Mouse (Mus musculus) intestine, embryonic 14.5 days (tissue): Measurements from ENCODE around the gene Gpr1. TPM values are rescaled to one million over a fixed set of nuclear protein-coding genes. Genes with fewer than 3 reads are reported as not detected.
"Not testable (repeated sequence)": the region's sequence is repeated elsewhere in the genome, so short reads cannot be mapped to it uniquely, and the experiment has no call there.

Experiments used
- ATAC-seq: fragments of 200-750 bp; cut with Nextera tagmentation; replicated peaks from 2 replicates; pipeline ENCODE4 v1.8.0; 2017; ENCODE audit warnings: low read depth, moderate number of reproducible peaks, moderate TSS enrichment, moderate library complexity; ENCODE audit not compliant: low FRiP score, low TSS enrichment
- DNase-seq: peaks from one replicate; pipeline ENCODE4 v3.0.0-alpha.2; 2018; ENCODE audit warnings: low spot score
- H3K27ac ChIP-seq: fragments of 300-500 bp; sonication (generic); 2 replicates; pipeline ENCODE4 v1.5.1; 2014; ENCODE audit warnings: low read depth, mild to moderate bottlenecking, control low read depth
- H3K27me3 ChIP-seq: fragments of 300-500 bp; sonication (generic); replicated peaks from 2 replicates; pipeline ENCODE4 v1.6.1; 2014; ENCODE audit warnings: low read length, control low read depth; ENCODE audit not compliant: control insufficient read depth, insufficient read depth
- H3K36me3 ChIP-seq: fragments of 300-500 bp; sonication (generic); 2 replicates; pipeline ENCODE4 v1.6.1; 2014; ENCODE audit warnings: low read length, control low read depth; ENCODE audit not compliant: control insufficient read depth, insufficient read depth
- H3K4me1 ChIP-seq: fragments of 300-500 bp; sonication (generic); replicated peaks from 2 replicates; pipeline ENCODE4 v1.6.1; 2014; ENCODE audit warnings: low read length, control low read depth, mixed read lengths; ENCODE audit not compliant: control insufficient read depth, insufficient read depth
- H3K4me2 ChIP-seq: fragments of 300-500 bp; sonication (generic); 2 replicates; pipeline ENCODE4 v1.6.1; 2014; ENCODE audit warnings: low read length
- H3K4me3 ChIP-seq: fragments of 300-500 bp; sonication (generic); 2 replicates; pipeline ENCODE4 v1.5.1; 2014; ENCODE audit warnings: low read depth, low read length, control low read depth, mixed read lengths
- H3K9ac ChIP-seq: fragments of 300-500 bp; sonication (generic); 2 replicates; pipeline ENCODE4 v1.6.1; 2014; ENCODE audit warnings: mild to moderate bottlenecking, low read length
- H3K9me3 ChIP-seq: fragments of 300-500 bp; sonication (generic); 2 replicates; pipeline ENCODE4 v1.6.1; 2016; ENCODE audit warnings: low read length, control low read depth; ENCODE audit not compliant: control insufficient read depth
- WGBS: fragments of 180-500 bp; shearing (Covaris S2); extraction: QIAGEN DNeasy Blood & Tissue Kit; methylation state at CpG from one replicate; pipeline ENCODE4 v1.1.7; 2014; 5-methylcytosine and 5-hydroxymethylcytosine counted together
- microRNA-seq: library from miRNA; unstranded; fragments of <30 nt; microRNA quantifications from one replicate; pipeline ENCODE4, GENCODE M21; 2016
- polyA plus RNA-seq: library from polyadenylated mRNA; unstranded; fragments of >200 nt; fragmentation: Nextera tagmentation; extraction: Ambion mirVana; gene quantifications from 2 replicates; pipeline ENCODE4 v1.2.1, GENCODE M21; 2014

Gpr1 gene
- polyA plus RNA-seq, 1 experiment from 2014 or later, result not detected

DNA sequence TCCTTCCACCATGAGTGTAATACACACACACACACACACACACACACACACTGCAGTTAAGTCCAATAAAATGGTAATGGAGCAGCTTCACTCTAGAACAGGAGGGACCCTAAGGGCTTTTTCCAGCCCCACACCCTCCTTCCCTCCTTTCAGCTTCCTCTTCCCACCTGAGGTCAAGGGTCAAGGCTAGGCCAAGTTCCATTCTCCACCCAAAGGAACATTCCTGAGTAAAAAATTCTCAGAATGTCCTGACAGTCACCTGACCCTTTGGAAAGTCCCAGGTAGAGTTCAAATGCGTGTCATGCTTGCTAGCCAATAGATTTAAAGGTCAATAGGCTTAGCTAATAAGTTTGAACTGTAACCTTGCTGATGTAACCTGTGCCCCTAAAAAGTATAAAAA lies 75.8 kb downstream of the Gpr1 start:
- H3K27ac ChIP-seq, ATAC-seq, H3K4me2 ChIP-seq, H3K9me3 ChIP-seq, H3K4me3 ChIP-seq, H3K27me3 ChIP-seq, H3K4me1 ChIP-seq, H3K9ac ChIP-seq, DNase-seq: not testable (repeated sequence)
- H3K36me3 ChIP-seq, result peaks cover 27% of the 10 kb centered on the region
- 90% methylated on average over 1 of the region's 1 CpGs for WGBS

DNA sequence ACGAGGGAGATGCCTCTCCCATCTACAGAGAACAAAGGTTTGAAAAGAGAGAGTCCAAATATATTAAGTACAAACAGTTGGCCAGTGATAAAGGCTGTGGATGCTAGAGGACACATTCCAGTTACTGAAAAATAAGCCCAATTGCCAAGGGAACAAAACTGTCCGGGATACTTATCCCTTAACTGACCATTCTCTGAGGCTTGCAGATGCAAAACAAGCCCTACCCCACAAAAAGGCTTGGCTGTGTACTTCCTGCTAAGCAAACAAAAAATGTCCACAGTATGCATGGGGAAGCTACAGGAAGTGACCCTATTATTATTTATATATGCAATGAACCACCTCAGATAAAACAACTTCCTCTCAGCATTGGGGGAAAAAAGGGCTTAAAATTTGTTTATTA lies 76.4 kb downstream of the Gpr1 start:
- ATAC-seq (no peak), DNase-seq (no peak)
- Histone ChIP-seq H3K9ac (no peak overlapping the region), H3K4me1 (no peaks in the 10 kb centered on the region), H3K4me2 (no peak overlapping the region), H3K36me3 (peaks cover 21% of the 10 kb centered on the region), H3K9me3 (no peaks in the 10 kb centered on the region), H3K27ac (no peak overlapping the region), H3K4me3 (no peak overlapping the region), H3K27me3 (no peaks in the 10 kb centered on the region)
- 88% methylated on average over 2 of the region's 2 CpGs for WGBS

DNA sequence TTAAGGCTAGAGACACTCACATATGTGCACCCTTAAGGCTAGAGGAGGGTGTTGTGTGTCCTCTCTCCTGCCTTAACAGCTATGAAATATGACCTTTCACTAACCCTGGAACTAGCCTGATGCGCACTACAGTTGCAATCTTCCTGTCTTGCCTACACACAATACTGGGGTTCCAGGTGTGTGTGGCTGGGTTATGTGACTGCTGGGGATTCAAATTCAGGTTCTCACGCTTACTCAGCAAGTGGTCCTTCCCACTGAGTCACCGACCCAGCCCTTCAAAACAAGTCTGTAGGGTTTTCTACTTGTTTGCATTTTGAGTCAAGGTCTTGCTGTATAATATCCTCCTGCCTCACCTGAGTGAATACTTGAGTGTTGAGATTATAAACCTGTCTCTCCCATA lies 79.8 kb downstream of the Gpr1 start:
- Histone ChIP-seq H3K9ac (no peak overlapping the region), H3K4me2 (no peak overlapping the region), H3K4me1 (no peaks in the 10 kb centered on the region), H3K27me3 (no peaks in the 10 kb centered on the region), H3K36me3 (peaks cover 7% of the 10 kb centered on the region; the same call in 1 of the 2 replicates), H3K27ac (no peak overlapping the region), H3K9me3 (no peaks in the 10 kb centered on the region), H3K4me3 (no peak overlapping the region)
- DNase-seq (no peak), ATAC-seq (no peak)
- WGBS, result 83% methylated on average over 3 of the region's 3 CpGs

Small RNA genes within 50 kb of the gene (microRNA-seq; reads per million reads assigned to microRNA genes)
- gene Gm24557 (not detected), gene Gm27512 (not detected)

Other genes starting within 250 kb of the Gpr1 start
- gene Ino80d, start 99.9 kb downstream of the Gpr1 start, polyA plus RNA-seq, result 14.7 and 16.1 TPM in 2 replicates
- 798 and 813 TPM in 2 replicates for gene Eef1b2, start 37.7 kb downstream of the Gpr1 start, polyA plus RNA-seq
- 140 and 146 TPM in 2 replicates for gene Ndufs1, start 37.7 kb downstream of the Gpr1 start, polyA plus RNA-seq
- gene Zdbf2, start 58.7 kb upstream of the Gpr1 start, polyA plus RNA-seq, result 7.5 and 9.6 TPM in 2 replicates
- 2.9 and 3.0 TPM in 2 replicates for gene Adam23, start 231.3 kb upstream of the Gpr1 start, polyA plus RNA-seq